ENCODE assay signal across 8 mouse cellular contexts in the genomic region with DNA sequence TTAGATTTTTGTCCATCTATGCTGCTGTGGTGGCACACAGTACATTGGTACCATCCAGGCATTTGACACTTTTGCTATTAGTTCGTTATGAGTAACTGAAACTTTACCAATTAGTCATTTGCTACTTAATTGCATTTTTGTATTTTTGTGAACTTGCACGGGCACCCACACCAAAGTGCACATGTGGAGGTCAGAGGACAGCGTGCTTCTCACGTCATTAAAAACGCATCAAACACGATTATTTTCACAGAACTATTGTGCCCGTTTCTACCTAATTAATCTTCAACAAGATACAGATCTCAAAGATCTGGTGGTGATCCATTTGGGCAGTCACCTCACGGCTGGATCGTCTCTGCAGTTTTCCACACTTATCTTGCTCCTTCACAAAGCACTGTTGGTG.
DNase-seq lines count a peak whose midpoint lies in the region; ATAC-seq and TF ChIP-seq lines count a peak whose summit lies in the region.

No protein-coding gene starts in this region.

- no peak for TF ChIP-seq CTCF in kidney, adult 2 months (conservative IDR thresholded peaks at IDR 0.05; ENCODE audit: insufficient read depth, insufficient read length, low read depth, low read length)

- no peak for DNase-seq in forebrain, embryonic 10.5 days (ENCODE audit: extremely low spot score, low spot score)
- no peak for DNase-seq in kidney, adult 2 months
- no peak for DNase-seq in kidney, postnatal 14 days
- no peak for DNase-seq in ES-E14 (ENCODE audit: low read depth, low spot score)
- DNase-seq in limb, embryonic 11.5 days (ENCODE audit: low spot score) = no peak
- no peak for DNase-seq in left cerebral cortex, adult 18-20 months (ENCODE audit: low spot score in 2 of 2)
- no peak for DNase-seq in frontal cortex, postnatal 14 days (ENCODE audit: low spot score in 2 of 2)

- H3K4me2 ChIP-seq in forebrain, embryonic 16.5 days (ENCODE audit: low read length) = no peak overlapping the region; the same call in 1 of the 2 replicates
- peak overlapping the region; percentile 70 for H3K4me2 ChIP-seq in limb, embryonic 11.5 days (ENCODE audit: low read depth, severe bottlenecking)

- ATAC-seq in forebrain, embryonic 16.5 days = no peak
- no peak for ATAC-seq in limb, embryonic 11.5 days (ENCODE audit: insufficient number of reproducible peaks, low FRiP score, low TSS enrichment, low read depth)

- WGBS in forebrain, embryonic 10.5 days = 21% methylated on average over 9 of the region's 9 CpGs
- 13% methylated on average over 9 of the region's 9 CpGs for WGBS in forebrain, embryonic 16.5 days
- 21% methylated on average over 9 of the region's 9 CpGs for WGBS in kidney, adult 2 months
- WGBS in limb, embryonic 11.5 days = 6% methylated on average over 9 of the region's 9 CpGs

- no peaks in the 10 kb centered on the region for H3K36me3 ChIP-seq in forebrain, embryonic 10.5 days (replicated peaks)
- no peaks in the 10 kb centered on the region for H3K36me3 ChIP-seq in forebrain, embryonic 16.5 days (ENCODE audit: control insufficient read depth, insufficient read depth)
- no peaks in the 10 kb centered on the region for H3K36me3 ChIP-seq in kidney, adult 2 months (ENCODE audit: control insufficient read depth, insufficient read depth, low read length)
- H3K36me3 ChIP-seq in ES-E14 (ENCODE audit: control insufficient read depth, insufficient read depth, low read length, poor library complexity, severe bottlenecking) = no peaks in the 10 kb centered on the region
- no peaks in the 10 kb centered on the region for H3K36me3 ChIP-seq in limb, embryonic 11.5 days (ENCODE audit: control insufficient read depth, insufficient read depth, low read length)

- H3K4me1 ChIP-seq in forebrain, embryonic 10.5 days = peaks cover 71% of the 10 kb centered on the region
- peaks cover 30% of the 10 kb centered on the region for H3K4me1 ChIP-seq in forebrain, embryonic 16.5 days (replicated peaks; ENCODE audit: control insufficient read depth, insufficient read depth, low read length)
- peaks cover 19% of the 10 kb centered on the region for H3K4me1 ChIP-seq in kidney, adult 2 months (ENCODE audit: control insufficient read depth, insufficient read depth, low read length)
- H3K4me1 ChIP-seq in ES-E14 (ENCODE audit: control insufficient read depth in 2 of 2, insufficient read depth in 2 of 2, low read length in 2 of 2, poor library complexity in 1 of 2) = peaks cover 27 to 38% of the 10 kb centered on the region in 2 experiments
- peaks cover 25% of the 10 kb centered on the region for H3K4me1 ChIP-seq in limb, embryonic 11.5 days (ENCODE audit: control insufficient read depth, insufficient read depth, low read length)

- H3K27me3 ChIP-seq in forebrain, embryonic 10.5 days (ENCODE audit: poor library complexity, severe bottlenecking) = peaks cover 53% of the 10 kb centered on the region
- H3K27me3 ChIP-seq in forebrain, embryonic 16.5 days (replicated peaks; ENCODE audit: control insufficient read depth, insufficient read depth, low read length) = no peaks in the 10 kb centered on the region
- H3K27me3 ChIP-seq in kidney, adult 2 months (replicated peaks; ENCODE audit: control insufficient read depth, insufficient read depth, low read length) = no peaks in the 10 kb centered on the region
- 0 out of 2 replicates have a peak, but pooled peaks cover 2% of the 10 kb centered on the region for H3K27me3 ChIP-seq in limb, embryonic 11.5 days (ENCODE audit: control insufficient read depth, insufficient read depth, low read length)

- TF ChIP-seq POLR2A in kidney, adult 2 months (IDR thresholded peaks at IDR 0.05; ENCODE audit: low read depth, low read length) = no peak

- no peak overlapping the region for H3K9ac ChIP-seq in forebrain, embryonic 16.5 days (replicated peaks; ENCODE audit: low read depth, low read length)
- no peak overlapping the region for H3K9ac ChIP-seq in ES-E14 (ENCODE audit: insufficient read depth, low read depth, low read length, poor library complexity, severe bottlenecking)
- H3K9ac ChIP-seq in limb, embryonic 11.5 days (ENCODE audit: low read length) = no peak overlapping the region

- no peaks in the 10 kb centered on the region for H3K9me3 ChIP-seq in forebrain, embryonic 10.5 days
- no peaks in the 10 kb centered on the region for H3K9me3 ChIP-seq in forebrain, embryonic 16.5 days (ENCODE audit: control insufficient read depth, low read length)
- no peaks in the 10 kb centered on the region for H3K9me3 ChIP-seq in ES-E14 (ENCODE audit: control insufficient read depth, insufficient read depth, low read depth, low read length)
- no peaks in the 10 kb centered on the region for H3K9me3 ChIP-seq in limb, embryonic 11.5 days (ENCODE audit: control insufficient read depth, low read length)

- in situ Hi-C loops in ES-E14 (cut with MboI; ENCODE audit: low sequenced_read_pairs in 2 of 2, unreplicated experiment in 2 of 2) = no loop called here

- peak overlapping the region; percentile 51; the same call in 1 of the 2 replicates for H3K4me3 ChIP-seq in forebrain, embryonic 10.5 days
- no peak overlapping the region for H3K4me3 ChIP-seq in forebrain, embryonic 16.5 days (replicated peaks; ENCODE audit: low read length)
- H3K4me3 ChIP-seq in kidney, adult 2 months (ENCODE audit: insufficient read depth, low read depth, low read length) = no peak overlapping the region; the same call in 1 of the 2 replicates
- peak overlapping the region; percentile 34 to 50; a peak in 1 of 4 replicates for H3K4me3 ChIP-seq in ES-E14 (ENCODE audit: insufficient read depth in 1 of 2, low read depth in 1 of 2, low read length in 2 of 2, poor library complexity in 1 of 2, severe bottlenecking in 1 of 2)
- no peak overlapping the region for H3K4me3 ChIP-seq in limb, embryonic 11.5 days (ENCODE audit: low read depth, low read length)

- H3K27ac ChIP-seq in forebrain, embryonic 10.5 days = no peak overlapping the region
- H3K27ac ChIP-seq in forebrain, embryonic 16.5 days (ENCODE audit: low read length) = no peak overlapping the region
- peak overlapping the region; percentile 9 for H3K27ac ChIP-seq in kidney, adult 2 months (ENCODE audit: insufficient read depth, low read depth, low read length)
- peak overlapping the region; percentile 1; the same call in 1 of the 2 replicates for H3K27ac ChIP-seq in ES-E14 (ENCODE audit: insufficient read depth, low read depth, low read length, poor library complexity, severe bottlenecking)
- H3K27ac ChIP-seq in limb, embryonic 11.5 days (replicated peaks; ENCODE audit: low read depth, low read length) = no peak overlapping the region

TF ChIP-seq in ES-E14, 5 proteins besides CTCF, POLR2A, EP300 and RAD21:
- TF ChIP-seq MAFK (IDR thresholded peaks at IDR 0.05; ENCODE audit: insufficient read depth, low read depth, low read length) (no peak), ZC3H11A (IDR thresholded peaks at IDR 0.05; ENCODE audit: borderline replicate concordance, low read depth, low read length) (no peak), HCFC1 (IDR thresholded peaks at IDR 0.05; ENCODE audit: borderline replicate concordance, insufficient read depth, low read length) (no peak), CHD2 (IDR thresholded peaks at IDR 0.05; ENCODE audit: low read depth, low read length) (no peak), ZNF384 (IDR thresholded peaks at IDR 0.05; ENCODE audit: low read depth, low read length) (no peak)

Comparison
In these comparisons a context has a peak if more than half of its experiments do, and no peak if none do; other contexts are left out.
1. H3K4me3 ChIP-seq: peak in forebrain, embryonic 10.5 days (single experiment) and ES-E14 (2 of 2); none in forebrain, embryonic 16.5 days (single experiment), kidney, adult 2 months (single experiment) and limb, embryonic 11.5 days (single experiment).
2. H3K27ac ChIP-seq: peak in kidney, adult 2 months (single experiment) and ES-E14 (single experiment); none in forebrain, embryonic 10.5 days (single experiment), forebrain, embryonic 16.5 days (single experiment) and limb, embryonic 11.5 days (single experiment).